Comparison of ENCODE assay signal across 30 mouse cellular contexts in the genomic region with DNA sequence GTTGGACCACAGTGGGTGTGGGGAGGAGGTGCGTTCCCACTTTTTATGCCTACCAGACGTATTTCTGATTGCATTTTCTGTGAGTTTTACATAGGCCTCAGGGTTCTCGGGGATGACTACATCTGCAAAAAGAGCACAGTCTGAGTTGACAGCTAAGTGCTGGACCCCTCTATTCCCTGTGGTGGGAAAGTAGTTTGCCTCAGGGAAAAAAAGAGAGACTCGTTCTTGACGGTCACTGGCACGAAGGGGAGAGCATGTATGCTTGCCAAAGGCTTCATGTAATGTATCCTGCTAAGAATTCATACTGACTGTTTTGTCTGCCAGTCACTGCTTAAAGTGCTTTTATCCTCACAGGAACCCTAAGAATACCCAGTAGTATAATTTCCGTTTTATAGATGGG. TPM values are rescaled to one million over a fixed set of nuclear protein-coding genes. Genes with fewer than 3 reads are reported as not detected.
"Had no signal": no experiment of that assay in that cellular context is flagged by ENCODE, and none has a peak within 500 bp of the region (broad histone marks: within the 10 kb centered on the region; RNA-seq: fewer than 3 reads in every experiment).

No protein-coding gene starts in this region.

- H3K4me2 ChIP-seq: heart, embryonic 11.5 days; heart, embryonic 13.5 days; heart, embryonic 15.5 days; hindbrain, embryonic 12.5 days; hindbrain, embryonic 14.5 days; kidney, embryonic 15.5 days; limb, embryonic 12.5 days; liver, embryonic 12.5 days had no signal

- DNase-seq: forebrain, postnatal 0 days; gastrocnemius, postnatal 14 days; gastrocnemius, postnatal 36 days; heart, adult 18-20 months; heart, postnatal 14 days; heart, postnatal 36 days; kidney, adult 11 months; kidney, adult 2 months; kidney, adult 9 months; kidney, postnatal 14 days; kidney, postnatal 36 days; layer of hippocampus, adult 9-11 months; layer of hippocampus, postnatal 36 days; left cerebral cortex, postnatal 4 days had no signal

- H3K4me3 ChIP-seq: heart, embryonic 13.5 days; heart, embryonic 15.5 days; hindbrain, embryonic 12.5 days; kidney, embryonic 15.5 days; limb, embryonic 12.5 days; liver, embryonic 12.5 days had no signal

- H3K27me3 ChIP-seq: heart, embryonic 13.5 days; heart, embryonic 15.5 days; hindbrain, embryonic 12.5 days; kidney, embryonic 15.5 days; limb, embryonic 12.5 days; liver, embryonic 12.5 days had no signal

- H3K27ac ChIP-seq: heart, embryonic 13.5 days; heart, embryonic 15.5 days; hindbrain, embryonic 12.5 days; hindbrain, embryonic 14.5 days; kidney, embryonic 15.5 days; limb, embryonic 12.5 days; liver, embryonic 12.5 days; liver, embryonic 14.5 days had no signal

- ATAC-seq: forebrain, postnatal 0 days; hindbrain, embryonic 16.5 days; intestine, embryonic 16.5 days; liver, embryonic 12.5 days had no signal

- H3K9ac ChIP-seq: forebrain, postnatal 0 days; heart, embryonic 13.5 days; heart, embryonic 15.5 days; hindbrain, embryonic 12.5 days; hindbrain, embryonic 14.5 days; kidney, embryonic 15.5 days; limb, embryonic 12.5 days; liver, embryonic 12.5 days; liver, embryonic 14.5 days had no signal

- H3K4me1 ChIP-seq: heart, embryonic 13.5 days; heart, embryonic 15.5 days; hindbrain, embryonic 12.5 days; limb, embryonic 12.5 days; liver, embryonic 12.5 days had no signal

- H3K9me3 ChIP-seq: heart, embryonic 13.5 days; heart, embryonic 15.5 days; hindbrain, embryonic 12.5 days; kidney, embryonic 15.5 days; limb, embryonic 12.5 days; liver, embryonic 12.5 days had no signal

RNA-seq across cellular contexts. Expression of a gene that starts 23.8 kb away (rescaled TPM):
- polyA plus RNA-seq: forebrain, postnatal 0 days; frontal cortex, adult 2 months; gonadal fat pad, adult 2 months; kidney, adult 2 months; kidney, postnatal 0 days; large intestine, adult 2 months; liver, adult 2 months; liver, embryonic 12.5 days had no signal
